Mouse (Mus musculus): ENCODE measurements around the gene Top2a. TPM values are rescaled to one million over a fixed set of nuclear protein-coding genes. Genes with fewer than 3 reads are reported as not detected.
"Not testable (repeated sequence)": the region's sequence is repeated elsewhere in the genome, so short reads cannot be mapped to it uniquely, and the experiment has no call there.

Top2a gene
- total RNA-seq, 1 experiment from 2014 or later: 28.2 TPM

GRCm38 (mm10) chr11:99041051-99041729, 17.2 kb upstream of the Top2a start, which contains the start of gene Igfbp4:
Igfbp4 (plus strand) TSS chr11:99041244.
- peak; percentile 55 for DNase-seq

- no peak for DNase-seq
Observed at GRCm38 (mm10) chr11:99040346-99040974, 16.5 kb upstream of the Top2a start.

GRCm38 (mm10) chr11:99039782-99040181, 15.8 kb upstream of the Top2a start:
- DNase-seq: peak; percentile 67

- DNase-seq: no peak
Observed at GRCm38 (mm10) chr11:99036254-99036653, 12.3 kb upstream of the Top2a start.

- DNase-seq: no peak
Observed at GRCm38 (mm10) chr11:99035350-99035749, 11.4 kb upstream of the Top2a start.

- DNase-seq: no peak
Observed at GRCm38 (mm10) chr11:99026899-99027440, 3.0 kb upstream of the Top2a start.

GRCm38 (mm10) chr11:99025878-99026277, 1.9 kb upstream of the Top2a start:
- DNase-seq: no peak

- DNase-seq: no peak
Observed at GRCm38 (mm10) chr11:99024468-99025134, 612 bp upstream of the Top2a start.

- DNase-seq: no peak
Observed at GRCm38 (mm10) chr11:99023094-99023493, 895 bp downstream of the Top2a start.

GRCm38 (mm10) chr11:99022384-99022933, 1.5 kb downstream of the Top2a start:
- no peak for DNase-seq

- DNase-seq: no peak
Observed at GRCm38 (mm10) chr11:99019844-99020243, 4.1 kb downstream of the Top2a start.

GRCm38 (mm10) chr11:99013856-99014255, 10.1 kb downstream of the Top2a start:
- DNase-seq: no peak

- DNase-seq: no peak
Observed at GRCm38 (mm10) chr11:99010706-99011105, 13.3 kb downstream of the Top2a start.

- DNase-seq: no peak
Observed at GRCm38 (mm10) chr11:99010124-99010523, 13.9 kb downstream of the Top2a start.

- DNase-seq: no peak
Observed at GRCm38 (mm10) chr11:99006788-99007187, 17.2 kb downstream of the Top2a start.

GRCm38 (mm10) chr11:98999243-98999642, 24.7 kb downstream of the Top2a start:
- no peak for DNase-seq

- DNase-seq: no peak
Observed at GRCm38 (mm10) chr11:98998776-98999175, 25.2 kb downstream of the Top2a start.

- no peak for DNase-seq
Observed at GRCm38 (mm10) chr11:98997659-98998058, 26.3 kb downstream of the Top2a start.

- DNase-seq: no peak
Observed at GRCm38 (mm10) chr11:98995987-98996386, 28.0 kb downstream of the Top2a start.

GRCm38 (mm10) chr11:98990866-98991265, 33.1 kb downstream of the Top2a start:
- DNase-seq: no peak

GRCm38 (mm10) chr11:98988260-98988659, 35.7 kb downstream of the Top2a start:
- DNase-seq: not testable (repeated sequence)

GRCm38 (mm10) chr11:98985542-98985941, 38.4 kb downstream of the Top2a start:
- no peak for DNase-seq

- no peak for DNase-seq
Observed at GRCm38 (mm10) chr11:98983551-98983950, 40.4 kb downstream of the Top2a start.
